Mouse (Mus musculus) heart, postnatal 0 days (tissue): ENCODE measurements around the gene Hba-x.

Experiments
- CTCF ChIP-seq: IDR thresholded peaks from 2 replicates; pipeline ENCODE4 v1.5.1; 2016; ENCODE audit warnings: antibody characterized with exemption, control low read depth, low read depth
- EP300 ChIP-seq: IDR thresholded peaks from 2 replicates; pipeline ENCODE4 v1.6.1; 2016; ENCODE audit warnings: antibody characterized with exemption, low read depth

DNA sequence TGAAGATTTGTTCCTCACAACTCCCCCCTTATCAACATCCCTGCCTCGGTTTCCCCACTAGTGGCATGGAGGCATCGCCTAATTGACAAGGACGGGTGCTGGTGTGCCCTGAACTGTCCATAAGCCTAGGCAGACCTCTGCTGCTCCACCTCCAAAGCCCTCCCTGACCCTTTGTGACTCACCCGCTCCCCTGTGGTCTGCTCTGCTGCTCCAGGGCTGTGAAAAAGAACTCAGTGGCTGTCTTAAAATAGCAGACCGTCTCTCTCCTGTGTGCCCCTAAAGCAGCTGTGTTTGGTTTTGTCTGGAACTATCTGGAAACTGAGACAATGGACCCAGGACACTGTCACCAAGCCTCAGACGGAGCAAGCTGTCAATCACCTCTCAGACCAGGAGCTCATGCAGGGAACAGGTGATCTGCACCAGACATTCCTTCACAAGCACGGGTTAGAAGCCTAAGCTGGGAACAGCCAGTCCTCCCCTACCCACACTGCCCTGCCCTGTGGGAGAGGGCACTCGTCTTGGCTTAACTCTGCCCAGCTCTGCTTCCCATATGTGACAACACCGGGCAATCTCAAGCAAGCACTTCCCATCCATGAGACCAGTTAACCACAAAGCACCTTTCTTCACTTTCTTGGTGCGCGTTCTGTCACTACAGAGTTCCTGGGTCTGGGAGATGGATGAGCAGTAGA lies 44.5 kb downstream of the Hba-x start:
- no peak for TF ChIP-seq CTCF
- no peak for TF ChIP-seq EP300
